Mouse (Mus musculus): ENCODE measurements around the gene Gm8082. TPM values are rescaled to one million over a fixed set of nuclear protein-coding genes. Genes with fewer than 3 reads are reported as not detected.
"Not testable (repeated sequence)": the region's sequence is repeated elsewhere in the genome, so short reads cannot be mapped to it uniquely, and the experiment has no call there.

The Gm8082 gene
- total RNA-seq (2022) = not detected

DNA sequence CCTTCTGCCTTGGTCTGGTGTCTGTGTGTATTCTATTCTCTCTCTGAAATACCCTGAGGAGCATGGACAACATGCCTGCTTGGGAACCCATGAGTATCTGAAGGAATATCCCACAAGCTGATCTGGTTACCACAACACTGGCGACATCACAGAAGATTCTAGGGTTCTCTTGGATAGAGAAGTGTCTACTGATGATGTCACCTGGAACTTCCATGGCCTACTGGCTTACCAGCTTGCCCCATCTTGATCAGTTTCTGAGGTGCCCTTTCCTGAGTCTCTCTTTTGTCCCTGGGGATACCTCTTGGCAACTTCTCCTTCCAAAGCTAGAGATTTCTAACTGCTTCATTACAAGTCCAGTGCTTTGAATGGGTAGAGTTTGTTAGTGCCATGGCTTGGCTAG lies at the start of gene Gm8082:
Gm8082 (minus strand) TSS at position 101 of the 400 bp plus-strand sequence.
- DNase-seq (ENCODE audit: low spot score in 2 of 2) = not testable (repeated sequence)

DNA sequence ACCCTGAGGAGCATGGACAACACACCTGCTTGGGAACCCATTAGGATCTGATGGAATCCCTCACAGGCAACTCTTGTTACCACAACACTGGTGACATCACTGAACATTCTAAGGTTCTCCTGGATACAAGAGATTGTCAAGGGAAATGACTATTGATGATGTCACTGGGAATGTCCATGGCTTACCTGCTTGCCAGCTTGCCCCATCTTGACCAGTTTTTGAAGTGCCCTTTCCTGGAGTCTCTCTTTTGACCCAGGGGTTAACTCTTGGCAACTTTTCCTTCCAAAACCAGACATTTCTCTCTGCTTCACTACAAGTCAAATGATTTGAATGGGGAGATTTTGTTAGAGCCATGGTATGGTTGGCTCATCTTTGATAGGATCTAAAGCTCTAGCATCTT lies 22.1 kb upstream of the Gm8082 start, which contains the start of gene Gm10376:
Gm10376 (minus strand) TSS at position 101 of the 400 bp plus-strand sequence.
- DNase-seq (ENCODE audit: low spot score in 2 of 2) = not testable (repeated sequence)

Other genes starting within 250 kb of the Gm8082 start
- gene Gm3015, start 224.8 kb downstream of the Gm8082 start, total RNA-seq (2022) = not detected
- gene Gm10377, start 195.6 kb downstream of the Gm8082 start, total RNA-seq (2022) = not detected
- gene Gm21977, start 140.1 kb downstream of the Gm8082 start, total RNA-seq (2022) = not detected
- gene Gm10376, start 22.0 kb upstream of the Gm8082 start, total RNA-seq (2022) = not detected
- gene Gm8094, start 83.0 kb upstream of the Gm8082 start, total RNA-seq (2022) = not detected
- under 1 TPM in 3 of 4 experiments, not detected in 1; 0.25 to 0.55 (median 0.46) TPM for gene Gm8104, start 107.0 kb upstream of the Gm8082 start, total RNA-seq (2022)
- under 1 TPM; 0.33 to 0.89 (median 0.48) TPM for gene Gm7233, start 186.2 kb upstream of the Gm8082 start, total RNA-seq (2022)
- not detected for gene Gm8122, start 241.7 kb upstream of the Gm8082 start, total RNA-seq (2022)